In the genomic region with DNA sequence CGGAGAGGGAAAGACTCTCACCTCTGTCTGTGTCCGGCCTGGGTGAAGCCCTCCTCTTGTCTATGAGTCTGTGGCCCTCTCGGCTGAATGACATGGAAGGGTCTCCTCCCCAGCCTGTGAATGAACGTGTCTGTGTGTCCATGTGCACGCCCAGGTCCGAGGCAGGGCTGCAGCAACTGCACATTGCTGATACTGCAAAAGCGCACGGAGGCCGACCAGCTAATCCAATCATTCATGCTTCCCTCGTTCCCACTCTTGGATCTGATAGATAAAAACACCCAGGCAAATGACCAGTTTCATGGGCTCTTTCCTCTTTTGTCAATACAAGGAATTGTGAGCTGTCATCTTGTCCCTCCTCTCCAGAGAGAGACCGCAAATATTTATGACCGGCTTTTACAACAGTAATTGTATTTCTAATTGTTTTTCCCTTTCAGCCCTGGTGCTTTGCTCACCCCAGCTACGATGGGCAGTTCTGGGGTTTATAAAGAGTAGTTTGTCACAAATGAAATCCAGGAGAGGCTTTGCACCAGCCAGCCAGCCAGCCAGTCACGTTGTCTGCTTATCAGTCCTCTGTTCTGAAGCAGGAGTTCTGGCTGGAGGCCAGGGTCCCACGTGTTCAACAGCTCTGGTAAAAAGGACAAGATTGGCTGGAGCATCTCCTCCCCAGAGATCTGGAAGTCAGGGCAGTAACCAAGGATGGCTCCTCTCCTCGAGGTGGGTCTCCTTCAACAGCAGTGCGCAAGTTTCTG, we compare ENCODE assay signal across 9 mouse cellular contexts.
A peak's percentile ranks its signal among the peaks of the same experiment; 100 is the strongest.
DNase-seq lines count a peak whose midpoint lies in the region; ATAC-seq and TF ChIP-seq lines count a peak whose summit lies in the region.
"Had no signal": no experiment of that assay in that cellular context is flagged by ENCODE, and none has a peak within 500 bp of the region (broad histone marks: within the 10 kb centered on the region; RNA-seq: fewer than 3 reads in every experiment).

No protein-coding gene starts in this region.

- no peak overlapping the region for H3K9ac ChIP-seq in limb, embryonic 14.5 days (ENCODE audit: low read depth, low read length, severe bottlenecking)
- H3K9ac ChIP-seq in heart, postnatal 0 days (replicated peaks; ENCODE audit: low read depth, low read length): no peak overlapping the region
- no peak overlapping the region for H3K9ac ChIP-seq in stomach, postnatal 0 days (ENCODE audit: low read length)

- no peaks in the 10 kb centered on the region for H3K27me3 ChIP-seq in limb, embryonic 14.5 days (ENCODE audit: control insufficient read depth, insufficient read depth, low read length)
- peaks cover 9% of the 10 kb centered on the region; the same call in 1 of the 2 replicates for H3K27me3 ChIP-seq in limb, embryonic 10.5 days (ENCODE audit: low read depth, poor library complexity, severe bottlenecking)
- no peaks in the 10 kb centered on the region for H3K27me3 ChIP-seq in heart, postnatal 0 days (ENCODE audit: control insufficient read depth, insufficient read depth, low read length)
- no peaks in the 10 kb centered on the region for H3K27me3 ChIP-seq in stomach, postnatal 0 days (ENCODE audit: control insufficient read depth, insufficient read depth, low read length)
- H3K27me3 ChIP-seq: megakaryocyte, embryonic 14.5 days had no signal

- no peak overlapping the region for H3K4me2 ChIP-seq in limb, embryonic 14.5 days (replicated peaks; ENCODE audit: low read depth, low read length, severe bottlenecking)
- no peak overlapping the region for H3K4me2 ChIP-seq in heart, postnatal 0 days (ENCODE audit: low read depth, low read length)
- H3K4me2 ChIP-seq in stomach, postnatal 0 days (replicated peaks; ENCODE audit: low read depth): no peak overlapping the region

- peak; percentile 42 for DNase-seq in limb, embryonic 14.5 days (ENCODE audit: low spot score)
- DNase-seq in limb, embryonic 10.5 days (ENCODE audit: low spot score): no peak
- DNase-seq in adrenal gland, adult 8-10 months: peak; percentile 48
- peak; percentile 73 for DNase-seq in cerebellum, adult 9-10 months
- peak; percentile 66 for DNase-seq in heart, postnatal 0 days (ENCODE audit: low spot score)
- peak; percentile 66 for DNase-seq in stomach, postnatal 0 days (ENCODE audit: low spot score)
- no peak for DNase-seq in natural killer cell, adult 2 months (ENCODE audit: low spot score in 2 of 2)
- DNase-seq in thymus, postnatal 14 days: no peak

- no peaks in the 10 kb centered on the region for H3K9me3 ChIP-seq in limb, embryonic 14.5 days (ENCODE audit: control insufficient read depth, low read length)
- H3K9me3 ChIP-seq in limb, embryonic 10.5 days (replicated peaks): no peaks in the 10 kb centered on the region
- H3K9me3 ChIP-seq in heart, postnatal 0 days (replicated peaks; ENCODE audit: control insufficient read depth, low read length): no peaks in the 10 kb centered on the region
- H3K9me3 ChIP-seq in stomach, postnatal 0 days (ENCODE audit: control insufficient read depth, low read length): no peaks in the 10 kb centered on the region

- ATAC-seq in limb, embryonic 14.5 days (ENCODE audit: low FRiP score, low read depth): no peak
- peak; percentile 89 for ATAC-seq in heart, postnatal 0 days (ENCODE audit: insufficient read depth, low read depth)
- no peak for ATAC-seq in stomach, postnatal 0 days (ENCODE audit: low FRiP score, low TSS enrichment)

- no peak for TF ChIP-seq CTCF in heart, postnatal 0 days (IDR thresholded peaks at IDR 0.05; ENCODE audit: low read depth)
- TF ChIP-seq CTCF in stomach, postnatal 0 days (IDR thresholded peaks at IDR 0.05; ENCODE audit: low read depth): no peak

- H3K27ac ChIP-seq in limb, embryonic 14.5 days (replicated peaks; ENCODE audit: low read depth, low read length): no peak overlapping the region
- no peak overlapping the region for H3K27ac ChIP-seq in limb, embryonic 10.5 days
- no peak overlapping the region for H3K27ac ChIP-seq in heart, postnatal 0 days (ENCODE audit: low read depth)
- H3K27ac ChIP-seq in stomach, postnatal 0 days (replicated peaks): no peak overlapping the region

- H3K4me1 ChIP-seq in limb, embryonic 14.5 days (ENCODE audit: control insufficient read depth, insufficient read depth, low read length): no peaks in the 10 kb centered on the region
- H3K4me1 ChIP-seq in limb, embryonic 10.5 days: peaks cover 5% of the 10 kb centered on the region; the same call in 1 of the 2 replicates
- H3K4me1 ChIP-seq in heart, postnatal 0 days (ENCODE audit: control insufficient read depth, insufficient read depth): peaks cover 8% of the 10 kb centered on the region; the same call in 1 of the 2 replicates
- H3K4me1 ChIP-seq in stomach, postnatal 0 days (replicated peaks; ENCODE audit: control insufficient read depth, insufficient read depth): no peaks in the 10 kb centered on the region
- H3K4me1 ChIP-seq: megakaryocyte, embryonic 14.5 days had no signal

- H3K4me3 ChIP-seq in limb, embryonic 14.5 days (replicated peaks; ENCODE audit: low read length): no peak overlapping the region
- no peak overlapping the region for H3K4me3 ChIP-seq in limb, embryonic 10.5 days
- no peak overlapping the region for H3K4me3 ChIP-seq in heart, postnatal 0 days (ENCODE audit: low read depth, low read length)
- no peak overlapping the region for H3K4me3 ChIP-seq in stomach, postnatal 0 days (ENCODE audit: low read depth, low read length)
- H3K4me3 ChIP-seq: megakaryocyte, embryonic 14.5 days had no signal

- 53% methylated on average over 17 of the region's 17 CpGs for WGBS in limb, embryonic 14.5 days
- WGBS in limb, embryonic 10.5 days: 65% methylated on average over 17 of the region's 17 CpGs
- 39% methylated on average over 17 of the region's 17 CpGs for WGBS in heart, postnatal 0 days
- 58% methylated on average over 17 of the region's 17 CpGs for WGBS in stomach, postnatal 0 days

- no peak for TF ChIP-seq POLR2A in limb, embryonic 14.5 days (IDR thresholded peaks at IDR 0.05; ENCODE audit: borderline replicate concordance, extremely low read depth, insufficient read depth, insufficient read length)

- H3K36me3 ChIP-seq in limb, embryonic 14.5 days (ENCODE audit: control insufficient read depth, insufficient read depth, low read length): no peaks in the 10 kb centered on the region
- H3K36me3 ChIP-seq in limb, embryonic 10.5 days: no peaks in the 10 kb centered on the region
- no peaks in the 10 kb centered on the region for H3K36me3 ChIP-seq in heart, postnatal 0 days (replicated peaks; ENCODE audit: control insufficient read depth, insufficient read depth, low read length)
- H3K36me3 ChIP-seq in stomach, postnatal 0 days (ENCODE audit: control insufficient read depth, insufficient read depth, low read length): no peaks in the 10 kb centered on the region

- no peak for TF ChIP-seq EP300 in heart, postnatal 0 days (IDR thresholded peaks at IDR 0.05; ENCODE audit: low read depth)
- no peak for TF ChIP-seq EP300 in stomach, postnatal 0 days (optimal IDR thresholded peaks at IDR 0.05)

Comparison
In these comparisons a context has a peak if more than half of its experiments do, and no peak if none do; other contexts are left out.
1. DNase-seq: peak in limb, embryonic 14.5 days (single experiment), adrenal gland, adult 8-10 months (single experiment), cerebellum, adult 9-10 months (single experiment), heart, postnatal 0 days (single experiment) and stomach, postnatal 0 days (single experiment); none in limb, embryonic 10.5 days (single experiment), natural killer cell, adult 2 months (0 of 2) and thymus, postnatal 14 days (single experiment).